Mouse (Mus musculus): Measurements from ENCODE around the gene Phf12. TPM values are rescaled to one million over a fixed set of nuclear protein-coding genes. Genes with fewer than 3 reads are reported as not detected.

Phf12 gene
- total and polyA plus RNA-seq, 2 experiments from 2014 or later: 7.3 to 25.1 TPM

DNA sequence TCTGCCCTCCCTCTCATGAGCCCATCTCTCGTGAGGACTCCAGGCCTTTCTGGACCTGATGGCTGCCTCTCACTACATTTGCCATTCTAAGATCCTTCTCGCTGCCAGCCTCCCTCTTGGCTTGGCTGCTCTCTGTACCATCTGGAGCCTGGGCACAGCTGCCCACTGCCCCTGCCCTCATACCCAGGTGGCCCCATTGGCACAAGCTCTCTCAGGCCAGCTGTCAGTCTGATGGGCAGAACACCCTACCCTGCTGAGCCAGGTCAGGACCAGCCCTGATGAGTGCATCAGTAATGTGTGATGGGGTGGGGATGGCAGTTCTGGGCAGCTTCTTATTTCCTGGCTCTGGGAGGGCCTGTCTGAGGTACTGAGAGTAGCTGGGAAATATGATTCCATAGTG, 24.3 kb upstream of the Phf12 start:
- no peak for DNase-seq (ENCODE audit: low spot score)
- WGBS: 77% methylated on average over 2 of the region's 2 CpGs
- peaks cover 20% of the 10 kb centered on the region for H3K27me3 ChIP-seq (ENCODE audit: control insufficient read depth, insufficient read depth, low read length)

DNA sequence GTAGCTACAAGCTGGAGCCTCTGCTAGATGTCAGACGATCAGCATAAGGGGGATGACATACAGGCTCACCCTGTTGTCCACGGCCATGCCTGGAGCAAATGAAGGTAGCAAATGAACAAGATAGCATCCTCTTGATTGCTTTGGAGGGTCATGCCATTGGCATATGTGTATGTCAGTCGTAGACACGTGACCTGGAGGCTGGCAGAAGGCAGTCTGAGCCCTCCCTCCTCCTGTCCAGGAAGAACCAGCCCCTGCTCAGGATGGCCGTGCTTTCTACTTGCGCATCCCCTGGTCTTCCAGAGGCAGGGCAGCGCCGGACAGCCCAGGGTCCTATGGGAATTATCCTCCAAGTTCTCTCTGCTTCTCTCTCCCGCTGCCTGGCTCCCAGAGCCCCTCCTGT, 23.6 kb upstream of the Phf12 start:
- H3K27me3 ChIP-seq (ENCODE audit: control insufficient read depth, insufficient read depth, low read length): peaks cover 15% of the 10 kb centered on the region
- no peak overlapping the region for H3K9ac ChIP-seq (replicated peaks; ENCODE audit: low read depth, low read length)
- no peaks in the 10 kb centered on the region for H3K36me3 ChIP-seq (replicated peaks; ENCODE audit: control insufficient read depth, insufficient read depth, low read length)
- no peaks in the 10 kb centered on the region for H3K4me1 ChIP-seq (ENCODE audit: control insufficient read depth, insufficient read depth)
- DNase-seq (ENCODE audit: low spot score): no peak
- no peak overlapping the region for H3K4me3 ChIP-seq (ENCODE audit: low read depth, low read length)
- 51% methylated on average over 9 of the region's 9 CpGs for WGBS
- ATAC-seq (ENCODE audit: insufficient read depth, low read depth): no peak
- TF ChIP-seq CTCF (IDR thresholded peaks at IDR 0.05; ENCODE audit: low read depth) (no peak), EP300 (IDR thresholded peaks at IDR 0.05; ENCODE audit: low read depth) (no peak)
- no peaks in the 10 kb centered on the region for H3K9me3 ChIP-seq (replicated peaks; ENCODE audit: control insufficient read depth, low read length)
- no peak overlapping the region for H3K4me2 ChIP-seq (ENCODE audit: low read depth, low read length)
- H3K27ac ChIP-seq (ENCODE audit: low read depth): no peak overlapping the region

More for the DNA sequence above, 24.3 kb upstream of the Phf12 start:
- no peak overlapping the region for H3K27ac ChIP-seq (ENCODE audit: low read depth)
- H3K9ac ChIP-seq (replicated peaks; ENCODE audit: low read depth, low read length): no peak overlapping the region
- TF ChIP-seq CTCF (IDR thresholded peaks at IDR 0.05; ENCODE audit: low read depth): no peak
- no peak for TF ChIP-seq EP300 (IDR thresholded peaks at IDR 0.05; ENCODE audit: low read depth)
- no peak overlapping the region for H3K4me2 ChIP-seq (ENCODE audit: low read depth, low read length)
- no peak overlapping the region for H3K4me3 ChIP-seq (ENCODE audit: low read depth, low read length)
- ATAC-seq (ENCODE audit: insufficient read depth, low read depth): no peak
- no peaks in the 10 kb centered on the region for H3K4me1 ChIP-seq (ENCODE audit: control insufficient read depth, insufficient read depth)
- no peaks in the 10 kb centered on the region for H3K36me3 ChIP-seq (replicated peaks; ENCODE audit: control insufficient read depth, insufficient read depth, low read length)
- no peaks in the 10 kb centered on the region for H3K9me3 ChIP-seq (replicated peaks; ENCODE audit: control insufficient read depth, low read length)

GRCm38 (mm10) chr11:77960199-77960598, 22.4 kb upstream of the Phf12 start:
- peaks cover 12% of the 10 kb centered on the region for H3K27me3 ChIP-seq (ENCODE audit: control insufficient read depth, insufficient read depth, low read length)
- ATAC-seq (ENCODE audit: insufficient read depth, low read depth): no peak
- no peak overlapping the region for H3K27ac ChIP-seq (ENCODE audit: low read depth)

GRCm38 (mm10) chr11:77960898-77961297, 21.7 kb upstream of the Phf12 start:
- DNase-seq (ENCODE audit: low spot score): no peak
- H3K36me3 ChIP-seq (replicated peaks; ENCODE audit: control insufficient read depth, insufficient read depth, low read length): no peaks in the 10 kb centered on the region
- H3K27me3 ChIP-seq (ENCODE audit: control insufficient read depth, insufficient read depth, low read length): peaks cover 12% of the 10 kb centered on the region

More at GRCm38 (mm10) chr11:77960199-77960598, 22.4 kb upstream of the Phf12 start:
- no peak overlapping the region for H3K4me2 ChIP-seq (ENCODE audit: low read depth, low read length)
- H3K9me3 ChIP-seq (replicated peaks; ENCODE audit: control insufficient read depth, low read length): no peaks in the 10 kb centered on the region
- TF ChIP-seq CTCF (IDR thresholded peaks at IDR 0.05; ENCODE audit: low read depth) (no peak), EP300 (IDR thresholded peaks at IDR 0.05; ENCODE audit: low read depth) (no peak)
- DNase-seq (ENCODE audit: low spot score): no peak
- 60% methylated on average over 9 of the region's 9 CpGs for WGBS
- H3K9ac ChIP-seq (replicated peaks; ENCODE audit: low read depth, low read length): no peak overlapping the region
- no peaks in the 10 kb centered on the region for H3K36me3 ChIP-seq (replicated peaks; ENCODE audit: control insufficient read depth, insufficient read depth, low read length)
- no peaks in the 10 kb centered on the region for H3K4me1 ChIP-seq (ENCODE audit: control insufficient read depth, insufficient read depth)
- H3K4me3 ChIP-seq (ENCODE audit: low read depth, low read length): no peak overlapping the region

DNA sequence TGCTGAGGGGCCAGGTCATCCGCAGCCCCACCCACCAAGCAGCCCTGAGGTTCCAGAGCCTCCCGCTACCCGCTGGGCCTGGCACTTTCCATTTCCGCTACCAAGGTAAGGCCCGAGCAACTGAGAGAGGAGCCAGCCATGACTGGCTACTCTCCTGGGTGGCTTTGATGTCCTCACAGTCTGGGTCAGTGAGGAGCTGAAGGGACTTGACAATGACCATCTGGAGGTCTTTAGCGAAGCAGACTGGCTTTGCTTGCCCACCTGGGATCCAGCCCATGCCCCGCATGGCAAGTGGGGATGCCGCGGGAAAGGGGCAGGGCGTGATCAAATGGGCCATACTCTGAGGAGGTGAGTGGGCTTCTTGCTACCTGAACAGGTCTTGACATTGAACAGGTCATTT, 19.6 kb upstream of the Phf12 start:
- H3K27ac ChIP-seq (ENCODE audit: low read depth): no peak overlapping the region
- no peak overlapping the region for H3K4me3 ChIP-seq (ENCODE audit: low read depth, low read length)
- no peaks in the 10 kb centered on the region for H3K36me3 ChIP-seq (replicated peaks; ENCODE audit: control insufficient read depth, insufficient read depth, low read length)
- DNase-seq (ENCODE audit: low spot score) (no peak), ATAC-seq (ENCODE audit: insufficient read depth, low read depth) (no peak)
- no peaks in the 10 kb centered on the region for H3K9me3 ChIP-seq (replicated peaks; ENCODE audit: control insufficient read depth, low read length)
- 86% methylated on average over 10 of the region's 10 CpGs for WGBS
- H3K4me2 ChIP-seq (ENCODE audit: low read depth, low read length): no peak overlapping the region
- H3K27me3 ChIP-seq (ENCODE audit: control insufficient read depth, insufficient read depth, low read length): peaks cover 4% of the 10 kb centered on the region; the same call in 1 of the 2 replicates
- no peak overlapping the region for H3K9ac ChIP-seq (replicated peaks; ENCODE audit: low read depth, low read length)
- TF ChIP-seq CTCF (IDR thresholded peaks at IDR 0.05; ENCODE audit: low read depth) (no peak), EP300 (IDR thresholded peaks at IDR 0.05; ENCODE audit: low read depth) (no peak)
- no peaks in the 10 kb centered on the region for H3K4me1 ChIP-seq (ENCODE audit: control insufficient read depth, insufficient read depth)

More at GRCm38 (mm10) chr11:77960898-77961297, 21.7 kb upstream of the Phf12 start:
- Histone ChIP-seq H3K4me2 (ENCODE audit: low read depth, low read length) (no peak overlapping the region), H3K9me3 (replicated peaks; ENCODE audit: control insufficient read depth, low read length) (no peaks in the 10 kb centered on the region), H3K27ac (ENCODE audit: low read depth) (no peak overlapping the region), H3K4me1 (ENCODE audit: control insufficient read depth, insufficient read depth) (no peaks in the 10 kb centered on the region), H3K9ac (replicated peaks; ENCODE audit: low read depth, low read length) (no peak overlapping the region), H3K4me3 (ENCODE audit: low read depth, low read length) (no peak overlapping the region)
- no peak for ATAC-seq (ENCODE audit: insufficient read depth, low read depth)
- 36% methylated on average over 5 of the region's 5 CpGs for WGBS
- TF ChIP-seq EP300 (IDR thresholded peaks at IDR 0.05; ENCODE audit: low read depth) (no peak), CTCF (IDR thresholded peaks at IDR 0.05; ENCODE audit: low read depth) (no peak)

DNA sequence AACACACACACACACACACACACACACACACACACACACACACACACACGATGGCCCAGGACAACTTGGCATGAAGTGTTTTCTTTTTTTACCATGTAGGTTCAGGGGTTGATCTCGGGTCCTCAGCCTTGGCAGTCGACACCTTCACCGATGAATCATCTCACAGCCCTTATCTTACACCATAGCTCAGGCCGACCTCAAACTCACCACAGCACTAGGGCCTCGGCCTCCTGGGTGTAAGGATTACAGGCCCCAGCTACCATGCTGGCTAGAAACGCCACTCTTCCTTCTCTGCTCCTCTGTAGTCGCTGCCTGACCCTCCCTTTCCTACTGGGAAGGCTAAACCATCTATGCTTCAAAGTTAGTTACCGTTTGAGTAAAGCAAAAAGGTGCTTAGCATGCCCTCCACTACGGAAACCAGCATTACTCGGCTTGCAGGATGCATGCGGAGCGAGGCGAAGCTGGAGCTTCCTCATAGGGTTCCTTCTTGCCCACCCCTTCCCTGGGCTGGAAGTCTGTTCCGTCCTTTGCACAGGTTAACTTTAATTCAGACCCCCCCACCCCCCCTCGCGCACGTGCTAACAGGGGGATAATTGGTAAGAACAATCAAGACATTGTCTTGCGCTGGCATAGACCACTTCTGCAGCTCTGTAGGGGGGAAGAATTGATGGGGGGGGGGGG, 18.0 kb upstream of the Phf12 start:
- H3K9ac ChIP-seq (replicated peaks; ENCODE audit: low read depth, low read length): no peak overlapping the region
- DNase-seq (ENCODE audit: low spot score): no peak
- no peak; the same call in 1 of the 2 replicates for ATAC-seq (ENCODE audit: insufficient read depth, low read depth)
- H3K4me3 ChIP-seq (ENCODE audit: low read depth, low read length): no peak overlapping the region
- H3K27ac ChIP-seq (ENCODE audit: low read depth): no peak overlapping the region
- H3K9me3 ChIP-seq (replicated peaks; ENCODE audit: control insufficient read depth, low read length): no peaks in the 10 kb centered on the region
- TF ChIP-seq EP300 (IDR thresholded peaks at IDR 0.05; ENCODE audit: low read depth) (no peak), CTCF (IDR thresholded peaks at IDR 0.05; ENCODE audit: low read depth) (no peak)
- H3K4me2 ChIP-seq (ENCODE audit: low read depth, low read length): no peak overlapping the region
- H3K4me1 ChIP-seq (ENCODE audit: control insufficient read depth, insufficient read depth): no peaks in the 10 kb centered on the region
- no peaks in the 10 kb centered on the region for H3K27me3 ChIP-seq (ENCODE audit: control insufficient read depth, insufficient read depth, low read length)
- no peaks in the 10 kb centered on the region for H3K36me3 ChIP-seq (replicated peaks; ENCODE audit: control insufficient read depth, insufficient read depth, low read length)
- WGBS: 30% methylated on average over 19 of the region's 19 CpGs
